Mouse (Mus musculus): ENCODE measurements around the gene Ube2d2b. TPM values are rescaled to one million over a fixed set of nuclear protein-coding genes. Genes with fewer than 3 reads are reported as not detected.

The Ube2d2b gene
- not detected in 2 replicates for polyA plus RNA-seq (2012; ENCODE audit: insufficient read depth, insufficient read length, missing spikeins)

GRCm38 (mm10) chr5:107829998-107830560 lies at the start of gene Ube2d2b:
Gene Ube2d2b (plus strand): TSS chr5:107830099.
- Histone ChIP-seq H3K4me1 (ENCODE audit: control insufficient read depth, insufficient read depth, low read length) (peaks cover 3% of the 10 kb centered on the region; the same call in 1 of the 2 replicates), H3K4me3 (ENCODE audit: insufficient read depth, low read length) (no peak within 1 kb of the TSS), H3K27ac (ENCODE audit: insufficient read depth, low read depth, low read length) (no peak within 1 kb of the TSS)
- TF ChIP-seq POLR2A (IDR thresholded peaks at IDR 0.05; ENCODE audit: borderline replicate concordance, low read depth, low read length) (no peak), CTCF (IDR thresholded peaks at IDR 0.05; ENCODE audit: low read depth, low read length) (no peak)

GRCm38 (mm10) chr5:107782360-107782759 lies 47.5 kb upstream of the Ube2d2b start:
- Histone ChIP-seq H3K4me1 (ENCODE audit: control insufficient read depth, insufficient read depth, low read length) (peaks cover 3% of the 10 kb centered on the region; the same call in 1 of the 2 replicates), H3K4me3 (ENCODE audit: insufficient read depth, low read length) (no peak overlapping the region), H3K27ac (ENCODE audit: insufficient read depth, low read depth, low read length) (no peak overlapping the region)
- TF ChIP-seq CTCF (IDR thresholded peaks at IDR 0.05; ENCODE audit: low read depth, low read length) (no peak), POLR2A (IDR thresholded peaks at IDR 0.05; ENCODE audit: borderline replicate concordance, low read depth, low read length) (no peak)

- Histone ChIP-seq H3K4me3 (ENCODE audit: insufficient read depth, low read length) (no peak overlapping the region), H3K4me1 (ENCODE audit: control insufficient read depth, insufficient read depth, low read length) (no peaks in the 10 kb centered on the region), H3K27ac (ENCODE audit: insufficient read depth, low read depth, low read length) (no peak overlapping the region)
- TF ChIP-seq CTCF (IDR thresholded peaks at IDR 0.05; ENCODE audit: low read depth, low read length): no peak
- no peak for TF ChIP-seq POLR2A (IDR thresholded peaks at IDR 0.05; ENCODE audit: borderline replicate concordance, low read depth, low read length)
Measured at GRCm38 (mm10) chr5:107787682-107788443, 42.0 kb upstream of the Ube2d2b start.

GRCm38 (mm10) chr5:107789492-107789891 lies 40.4 kb upstream of the Ube2d2b start:
- H3K4me3 ChIP-seq (ENCODE audit: insufficient read depth, low read length): no peak overlapping the region
- TF ChIP-seq CTCF (IDR thresholded peaks at IDR 0.05; ENCODE audit: low read depth, low read length): peak; percentile 61
- no peak for TF ChIP-seq POLR2A (IDR thresholded peaks at IDR 0.05; ENCODE audit: borderline replicate concordance, low read depth, low read length)
- no peak overlapping the region for H3K27ac ChIP-seq (ENCODE audit: insufficient read depth, low read depth, low read length)
- no peaks in the 10 kb centered on the region for H3K4me1 ChIP-seq (ENCODE audit: control insufficient read depth, insufficient read depth, low read length)

- H3K4me3 ChIP-seq (ENCODE audit: insufficient read depth, low read length): no peak overlapping the region
- no peak for TF ChIP-seq POLR2A (IDR thresholded peaks at IDR 0.05; ENCODE audit: borderline replicate concordance, low read depth, low read length)
- TF ChIP-seq CTCF (IDR thresholded peaks at IDR 0.05; ENCODE audit: low read depth, low read length): no peak
- H3K4me1 ChIP-seq (ENCODE audit: control insufficient read depth, insufficient read depth, low read length): no peaks in the 10 kb centered on the region
- no peak overlapping the region for H3K27ac ChIP-seq (ENCODE audit: insufficient read depth, low read depth, low read length)
Measured at GRCm38 (mm10) chr5:107791966-107792365, 37.9 kb upstream of the Ube2d2b start.

GRCm38 (mm10) chr5:107792516-107792915 lies 37.4 kb upstream of the Ube2d2b start:
- TF ChIP-seq POLR2A (IDR thresholded peaks at IDR 0.05; ENCODE audit: borderline replicate concordance, low read depth, low read length) (no peak), CTCF (IDR thresholded peaks at IDR 0.05; ENCODE audit: low read depth, low read length) (no peak)
- no peak overlapping the region for H3K4me3 ChIP-seq (ENCODE audit: insufficient read depth, low read length)
- no peak overlapping the region for H3K27ac ChIP-seq (ENCODE audit: insufficient read depth, low read depth, low read length)
- H3K4me1 ChIP-seq (ENCODE audit: control insufficient read depth, insufficient read depth, low read length): no peaks in the 10 kb centered on the region

GRCm38 (mm10) chr5:107793258-107793657 lies 36.6 kb upstream of the Ube2d2b start:
- no peaks in the 10 kb centered on the region for H3K4me1 ChIP-seq (ENCODE audit: control insufficient read depth, insufficient read depth, low read length)
- no peak overlapping the region for H3K27ac ChIP-seq (ENCODE audit: insufficient read depth, low read depth, low read length)
- H3K4me3 ChIP-seq (ENCODE audit: insufficient read depth, low read length): no peak overlapping the region
- TF ChIP-seq POLR2A (IDR thresholded peaks at IDR 0.05; ENCODE audit: borderline replicate concordance, low read depth, low read length): no peak
- TF ChIP-seq CTCF (IDR thresholded peaks at IDR 0.05; ENCODE audit: low read depth, low read length): no peak

- H3K4me1 ChIP-seq (ENCODE audit: control insufficient read depth, insufficient read depth, low read length): no peaks in the 10 kb centered on the region
- TF ChIP-seq POLR2A (IDR thresholded peaks at IDR 0.05; ENCODE audit: borderline replicate concordance, low read depth, low read length) (no peak), CTCF (IDR thresholded peaks at IDR 0.05; ENCODE audit: low read depth, low read length) (no peak)
- no peak overlapping the region for H3K27ac ChIP-seq (ENCODE audit: insufficient read depth, low read depth, low read length)
- H3K4me3 ChIP-seq (ENCODE audit: insufficient read depth, low read length): no peak overlapping the region
Measured at GRCm38 (mm10) chr5:107793927-107794326, 36.0 kb upstream of the Ube2d2b start.

- no peaks in the 10 kb centered on the region for H3K4me1 ChIP-seq (ENCODE audit: control insufficient read depth, insufficient read depth, low read length)
- no peak overlapping the region for H3K4me3 ChIP-seq (ENCODE audit: insufficient read depth, low read length)
- H3K27ac ChIP-seq (ENCODE audit: insufficient read depth, low read depth, low read length): no peak overlapping the region
- no peak for TF ChIP-seq CTCF (IDR thresholded peaks at IDR 0.05; ENCODE audit: low read depth, low read length)
- TF ChIP-seq POLR2A (IDR thresholded peaks at IDR 0.05; ENCODE audit: borderline replicate concordance, low read depth, low read length): no peak
Measured at GRCm38 (mm10) chr5:107798290-107798689, 31.6 kb upstream of the Ube2d2b start.

GRCm38 (mm10) chr5:107801234-107801633 lies 28.7 kb upstream of the Ube2d2b start:
- no peak overlapping the region for H3K27ac ChIP-seq (ENCODE audit: insufficient read depth, low read depth, low read length)
- H3K4me3 ChIP-seq (ENCODE audit: insufficient read depth, low read length): no peak overlapping the region
- no peaks in the 10 kb centered on the region for H3K4me1 ChIP-seq (ENCODE audit: control insufficient read depth, insufficient read depth, low read length)
- TF ChIP-seq POLR2A (IDR thresholded peaks at IDR 0.05; ENCODE audit: borderline replicate concordance, low read depth, low read length) (no peak), CTCF (IDR thresholded peaks at IDR 0.05; ENCODE audit: low read depth, low read length) (no peak)
